11 mouse cellular contexts compared by ENCODE assay signal in genomic region chr15:92640212-92641082, GRCm38 (mm10).
DNase-seq lines count a peak whose midpoint lies in the region; ATAC-seq and TF ChIP-seq lines count a peak whose summit lies in the region.
"Had no signal": no experiment of that assay in that cellular context is flagged by ENCODE, and none has a peak within 500 bp of the region (broad histone marks: within the 10 kb centered on the region; RNA-seq: fewer than 3 reads in every experiment).

No protein-coding gene starts in this region.

- no peak for ATAC-seq in heart, embryonic 12.5 days (ENCODE audit: insufficient number of reproducible peaks, low FRiP score)
- ATAC-seq in hindbrain, embryonic 15.5 days (ENCODE audit: low FRiP score, low read depth), result peak; percentile 54; the same call in 1 of the 2 replicates

- H3K9ac ChIP-seq in heart, embryonic 12.5 days, result no peak overlapping the region
- no peak overlapping the region for H3K9ac ChIP-seq in hindbrain, embryonic 15.5 days

- H3K27me3 ChIP-seq in heart, embryonic 12.5 days (replicated peaks), result no peaks in the 10 kb centered on the region
- no peaks in the 10 kb centered on the region for H3K27me3 ChIP-seq in hindbrain, embryonic 15.5 days
- no peaks in the 10 kb centered on the region for H3K27me3 ChIP-seq in limb, embryonic 10.5 days (ENCODE audit: low read depth, poor library complexity, severe bottlenecking)

- H3K4me2 ChIP-seq in heart, embryonic 12.5 days, result no peak overlapping the region
- peak overlapping the region; percentile 35 for H3K4me2 ChIP-seq in hindbrain, embryonic 15.5 days

- H3K27ac ChIP-seq in heart, embryonic 12.5 days (ENCODE audit: poor library complexity, severe bottlenecking), result no peak overlapping the region
- peak overlapping the region; percentile 36; the same call in 1 of the 2 replicates for H3K27ac ChIP-seq in hindbrain, embryonic 15.5 days (replicated peaks)
- peak overlapping the region; percentile 15; the same call in 1 of the 2 replicates for H3K27ac ChIP-seq in olfactory bulb, adult 2 months (ENCODE audit: insufficient read depth, low read depth, low read length)
- no peak overlapping the region for H3K27ac ChIP-seq in limb, embryonic 10.5 days

- peak; percentile 49 to 65 for DNase-seq in heart, adult 18-20 months
- DNase-seq in ovary, adult 18-20 months (ENCODE audit: low spot score), result peak; percentile 3
- DNase-seq in ovary, postnatal 10 days (ENCODE audit: low spot score), result no peak
- DNase-seq in limb, embryonic 10.5 days (ENCODE audit: low spot score), result no peak
- no peak for DNase-seq in lung, postnatal 25 days (ENCODE audit: low spot score)
- DNase-seq: cerebellum, adult 18-20 months; thymus, adult 2 months had no signal

- no peak for TF ChIP-seq CTCF in olfactory bulb, adult 2 months (IDR thresholded peaks at IDR 0.05; ENCODE audit: insufficient read depth, low read depth, low read length)

- no peaks in the 10 kb centered on the region for H3K9me3 ChIP-seq in heart, embryonic 12.5 days (replicated peaks)
- H3K9me3 ChIP-seq in hindbrain, embryonic 15.5 days, result no peaks in the 10 kb centered on the region
- H3K9me3 ChIP-seq in limb, embryonic 10.5 days (replicated peaks), result no peaks in the 10 kb centered on the region

- whole genome bisulfite sequencing in heart, embryonic 12.5 days, result 73% methylated on average over 18 of the region's 18 CpGs
- 30% methylated on average over 18 of the region's 18 CpGs for WGBS in hindbrain, embryonic 15.5 days
- 22% methylated on average over 18 of the region's 18 CpGs for WGBS in olfactory bulb, adult 2 months
- WGBS in limb, embryonic 10.5 days, result 77% methylated on average over 18 of the region's 18 CpGs

- no peaks in the 10 kb centered on the region for H3K36me3 ChIP-seq in heart, embryonic 12.5 days
- no peaks in the 10 kb centered on the region for H3K36me3 ChIP-seq in hindbrain, embryonic 15.5 days
- no peaks in the 10 kb centered on the region for H3K36me3 ChIP-seq in limb, embryonic 10.5 days

- no peak for TF ChIP-seq POLR2A in olfactory bulb, adult 2 months (IDR thresholded peaks at IDR 0.05; ENCODE audit: insufficient read depth, low read depth, low read length)

- no peaks in the 10 kb centered on the region; the same call in 1 of the 2 replicates for H3K4me1 ChIP-seq in heart, embryonic 12.5 days (replicated peaks)
- peaks cover 14% of the 10 kb centered on the region; the same call in 1 of the 2 replicates for H3K4me1 ChIP-seq in hindbrain, embryonic 15.5 days (replicated peaks)
- H3K4me1 ChIP-seq in olfactory bulb, adult 2 months (ENCODE audit: control insufficient read depth, insufficient read depth, low read length), result peaks cover 3% of the 10 kb centered on the region
- no peaks in the 10 kb centered on the region for H3K4me1 ChIP-seq in limb, embryonic 10.5 days

- no peak overlapping the region for H3K4me3 ChIP-seq in heart, embryonic 12.5 days
- H3K4me3 ChIP-seq in hindbrain, embryonic 15.5 days, result no peak overlapping the region
- H3K4me3 ChIP-seq in olfactory bulb, adult 2 months (ENCODE audit: insufficient read depth, low read depth, low read length), result no peak overlapping the region
- H3K4me3 ChIP-seq in limb, embryonic 10.5 days, result no peak overlapping the region
- H3K4me3 ChIP-seq: erythroblast, embryonic 14.5 days had no signal

Comparison
In these comparisons a context has a peak if more than half of its experiments do, and no peak if none do; other contexts are left out.
1. DNase-seq: peak in heart, adult 18-20 months (2 of 2) and ovary, adult 18-20 months (single experiment); none in ovary, postnatal 10 days (single experiment), limb, embryonic 10.5 days (single experiment) and lung, postnatal 25 days (single experiment).
2. H3K27ac ChIP-seq: peak in hindbrain, embryonic 15.5 days (single experiment) and olfactory bulb, adult 2 months (single experiment); none in heart, embryonic 12.5 days (single experiment) and limb, embryonic 10.5 days (single experiment).